Mouse (Mus musculus) liver, adult 2 months (tissue): ENCODE data around the gene Ubl7.

Experiments
- CTCF ChIP-seq: fragments of 200-500 bp; IDR thresholded peaks from 2 replicates; pipeline ENCODE4 v1.5.1; 2011; ENCODE audit warnings: low read depth, low read length, control low read depth
- POLR2A ChIP-seq: fragments of 200-500 bp; IDR thresholded peaks from 2 replicates; pipeline ENCODE4 v1.6.1; 2011; ENCODE audit warnings: low read length, control low read depth; ENCODE audit not compliant: insufficient read depth; ENCODE audit errors: extremely low read depth

GRCm38 (mm10) chr9:57932831-57933602 lies 22.2 kb downstream of the Ubl7 start:
- TF ChIP-seq POLR2A (no peak), CTCF (no peak)
